Mouse (Mus musculus) bone marrow macrophage, adult 2 months (primary cell): ENCODE results near the gene Sos2. TPM values are rescaled to one million over a fixed set of nuclear protein-coding genes. Genes with fewer than 3 reads are reported as not detected.

Experiments used
- H3K27ac ChIP-seq: 2 replicates; pipeline ENCODE4 v1.5.1; 2012; ENCODE audit warnings: low read depth, low read length; ENCODE audit not compliant: insufficient read depth
- H3K4me1 ChIP-seq: 2 replicates; pipeline ENCODE4 v1.6.1; 2012; ENCODE audit warnings: low read length; ENCODE audit not compliant: control insufficient read depth, insufficient read depth
- H3K4me3 ChIP-seq: 2 replicates; pipeline ENCODE4 v1.5.1; 2012; ENCODE audit warnings: mild to moderate bottlenecking, low read length, moderate library complexity; ENCODE audit not compliant: insufficient read depth
- CTCF ChIP-seq: IDR thresholded peaks from 2 replicates; pipeline ENCODE4 v1.5.1; 2012; ENCODE audit warnings: low read depth, mild to moderate bottlenecking, low read length, moderate library complexity
- POLR2A ChIP-seq: IDR thresholded peaks from 2 replicates; pipeline ENCODE4 v1.6.1; 2012; ENCODE audit warnings: mild to moderate bottlenecking, low read depth, low read length, borderline replicate concordance
- polyA plus RNA-seq: library from polyadenylated mRNA; stranded (reverse); fragments of >200 nt; gene quantifications from 2 replicates; pipeline ENCODE4 v1.2.4, GENCODE M21; 2012; ENCODE audit not compliant: missing spikeins, insufficient read depth, insufficient read length

Gene Sos2
- polyA plus RNA-seq, 1 experiment = 35.8 TPM

GRCm38 (mm10) chr12:69696746-69697145, 15.1 kb upstream of the Sos2 start:
- Histone ChIP-seq H3K27ac (no peak overlapping the region), H3K4me1 (no peaks in the 10 kb centered on the region), H3K4me3 (no peak overlapping the region)
- TF ChIP-seq POLR2A (no peak), CTCF (no peak)

- Histone ChIP-seq H3K4me3 (no peak overlapping the region), H3K4me1 (no peaks in the 10 kb centered on the region), H3K27ac (no peak overlapping the region)
- TF ChIP-seq POLR2A (no peak), CTCF (no peak)
These were observed 11.8 kb upstream of the Sos2 start for GRCm38 (mm10) chr12:69693471-69693870.

GRCm38 (mm10) chr12:69690714-69691113, 9.1 kb upstream of the Sos2 start:
- TF ChIP-seq CTCF (no peak), POLR2A (no peak)
- peaks cover 1% of the 10 kb centered on the region for H3K4me1 ChIP-seq
- H3K4me3 ChIP-seq = no peak overlapping the region
- no peak overlapping the region for H3K27ac ChIP-seq

GRCm38 (mm10) chr12:69689094-69689493, 7.4 kb upstream of the Sos2 start:
- H3K4me3 ChIP-seq = no peak overlapping the region
- H3K27ac ChIP-seq = no peak overlapping the region
- H3K4me1 ChIP-seq = peaks cover 6% of the 10 kb centered on the region
- TF ChIP-seq CTCF (no peak), POLR2A (no peak)

- TF ChIP-seq CTCF (no peak), POLR2A (no peak)
These were observed 6.7 kb upstream of the Sos2 start for GRCm38 (mm10) chr12:69688368-69688767.

GRCm38 (mm10) chr12:69683537-69683936, 1.9 kb upstream of the Sos2 start:
- Histone ChIP-seq H3K27ac (peak overlapping the region; percentile 46; the same call in 1 of the 2 replicates), H3K4me1 (peaks cover 10% of the 10 kb centered on the region), H3K4me3 (peak overlapping the region; percentile 19; the same call in 1 of the 2 replicates)
- TF ChIP-seq CTCF = no peak
- no peak for TF ChIP-seq POLR2A

More at GRCm38 (mm10) chr12:69688368-69688767, 6.7 kb upstream of the Sos2 start:
- Histone ChIP-seq H3K4me1 (peaks cover 6% of the 10 kb centered on the region), H3K4me3 (no peak overlapping the region), H3K27ac (no peak overlapping the region)

GRCm38 (mm10) chr12:69682788-69683419, 1.3 kb upstream of the Sos2 start:
- Histone ChIP-seq H3K4me3 (peak overlapping the region; percentile 84), H3K27ac (peak overlapping the region; percentile 46), H3K4me1 (peaks cover 10% of the 10 kb centered on the region)
- TF ChIP-seq CTCF = no peak
- TF ChIP-seq POLR2A = no peak

- peaks cover 10% of the 10 kb centered on the region for H3K4me1 ChIP-seq
- H3K27ac ChIP-seq = peak overlapping the region; percentile 76
- peak overlapping the region; percentile 84 for H3K4me3 ChIP-seq
- TF ChIP-seq CTCF (no peak), POLR2A (no peak)
These were observed 574 bp upstream of the Sos2 start for GRCm38 (mm10) chr12:69682065-69682787.

GRCm38 (mm10) chr12:69680635-69681565, 752 bp downstream of the Sos2 start:
- Histone ChIP-seq H3K27ac (peak overlapping the region; percentile 76), H3K4me3 (peak overlapping the region; percentile 84), H3K4me1 (peaks cover 12% of the 10 kb centered on the region)
- no peak for TF ChIP-seq POLR2A
- no peak for TF ChIP-seq CTCF
